Mouse (Mus musculus): ENCODE measurements at regions not wholly inside any gene's neighbourhood (a gene's known extent, or its start where the extent isn't known, plus 50 kb on each side); places are given as distances from the start of the nearest gene placed in this dataset.
"Not testable (repeated sequence)": the region's sequence is repeated elsewhere in the genome, so short reads cannot be mapped to it uniquely, and the experiment has no call there.

DNA sequence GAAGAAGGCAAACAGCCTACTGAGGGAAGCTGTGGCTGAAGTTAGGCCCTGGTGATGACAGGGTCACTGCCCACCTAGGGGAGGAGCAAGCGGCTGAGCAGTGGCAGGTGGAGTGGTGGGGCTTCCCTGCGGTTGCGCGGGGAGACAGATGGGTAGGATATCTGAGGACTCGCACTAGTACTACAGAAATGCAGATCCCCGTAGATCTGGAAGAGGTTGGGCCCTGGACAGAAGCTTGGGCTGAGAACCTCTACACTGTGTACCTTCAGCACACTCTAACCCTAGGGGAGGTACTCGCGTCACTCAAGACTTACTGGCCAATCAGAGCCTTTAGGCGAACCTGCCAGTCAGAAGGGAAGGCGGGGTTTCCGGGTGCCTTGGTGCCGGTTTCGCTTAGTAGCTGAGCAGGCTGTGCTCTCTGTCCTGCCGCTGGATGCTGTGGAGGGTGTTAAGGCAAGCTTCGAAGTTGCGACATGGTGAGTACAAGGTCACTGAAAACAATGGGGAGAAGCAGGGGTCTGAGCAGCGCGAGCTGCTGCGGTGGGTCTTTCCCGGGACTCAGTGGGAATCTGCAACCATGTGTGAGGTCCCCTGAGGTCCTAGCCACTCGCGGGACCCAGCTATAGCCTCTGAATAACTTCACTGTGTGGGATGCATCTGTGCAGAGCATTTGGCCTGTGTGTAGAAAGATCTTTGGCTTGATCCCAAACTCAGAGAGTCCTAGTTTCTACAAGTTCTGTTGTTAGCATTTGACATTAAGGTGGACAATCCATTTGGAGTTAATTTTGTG, 56.7 kb upstream of the Gm15446 start (continued):
- TF ChIP-seq NELFE (IDR thresholded peaks at IDR 0.05; ENCODE audit: low read depth, low read length): 0 out of 2 replicates have a peak, but pooled peaks have one; percentile 35
- 0 out of 2 replicates have a peak, but pooled peaks have one; percentile 15 for TF ChIP-seq MEF2A (IDR thresholded peaks at IDR 0.05; ENCODE audit: borderline replicate concordance, low read depth, low read length)
- 0 out of 2 replicates have a peak, but pooled peaks have one; percentile 14 for TF ChIP-seq JUND (conservative IDR thresholded peaks at IDR 0.05; ENCODE audit: low read depth, low read length)
- peak; percentile 84 for TF ChIP-seq MXI1 (IDR thresholded peaks at IDR 0.05; ENCODE audit: low read depth, low read length)
- no peak for TF ChIP-seq ZKSCAN1 (IDR thresholded peaks at IDR 0.05; ENCODE audit: borderline replicate concordance, low read depth, low read length)
- peak; percentile 43; the same call in 1 of the 2 replicates for TF ChIP-seq SIN3A (IDR thresholded peaks at IDR 0.05; ENCODE audit: low read length)

DNA sequence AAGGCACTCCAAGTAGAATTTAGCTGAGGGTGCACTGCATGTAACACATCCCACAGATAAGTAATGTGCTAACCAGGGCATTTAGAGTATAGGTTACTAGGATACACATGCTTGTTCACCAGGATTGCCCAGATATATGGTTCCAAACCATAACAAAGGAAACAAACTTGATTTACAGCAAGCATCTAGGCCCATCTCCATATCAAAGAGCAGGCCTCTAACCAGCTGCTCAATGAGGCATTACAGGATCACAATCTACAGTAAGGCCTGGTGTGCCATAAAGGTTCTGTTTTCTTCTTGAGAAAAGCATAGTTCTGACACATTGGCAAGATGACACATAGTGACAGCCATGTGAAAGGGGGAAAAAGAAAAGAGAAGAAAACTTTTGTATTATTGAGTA, 56.0 kb upstream of the Gm15446 start:
- H3K27me3 ChIP-seq (replicated peaks); DNase-seq (ENCODE audit: extremely low read depth); H3K27ac ChIP-seq (ENCODE audit: insufficient read depth, low read depth); in situ Hi-C loops (cut with MboI; ENCODE audit: low pct_ligation_motif_present, low pct_unique_long_range_greater_than_20kb, low sequenced_read_pairs); dilution Hi-C loops (cut with MboI; ENCODE audit: extremely low pct_ligation_motif_present, extremely low pct_unique_long_range_greater_than_20kb, low sequenced_read_pairs); H3K36me3 ChIP-seq (replicated peaks in 1 of 2; ENCODE audit: control insufficient read depth in 1 of 2, insufficient read depth in 1 of 2, low read length in 1 of 2); H3K9me3 ChIP-seq (replicated peaks; ENCODE audit: low read length); H3K4me1 ChIP-seq (ENCODE audit: control insufficient read depth in 1 of 2, insufficient read depth in 2 of 2); H3K79me2 ChIP-seq (replicated peaks; ENCODE audit: control insufficient read depth, extremely low read depth, insufficient read depth, poor library complexity, severe bottlenecking): not testable (repeated sequence)
- peak overlapping the region; percentile 44 to 92 (median 64) for H3K4me3 ChIP-seq (replicated peaks in 1 of 3; ENCODE audit: low read depth in 2 of 3, low read length in 2 of 3, poor library complexity in 1 of 3)
- H3K4me2 ChIP-seq (ENCODE audit: insufficient read depth, low read depth, poor library complexity, severe bottlenecking): peak overlapping the region; percentile 57
- H3K9ac ChIP-seq (ENCODE audit: insufficient read depth, low read depth): peak overlapping the region; percentile 24

Measured in CH12.LX (cell line).